Mouse (Mus musculus) heart, embryonic 13.5 days (tissue): ENCODE measurements at regions not wholly inside any gene's neighbourhood (a gene's known extent, or its start where the extent isn't known, plus 50 kb on each side); places are given as distances from the start of the nearest gene placed in this dataset.

ENCODE experiments used
- ATAC-seq: fragments of 200-750 bp; cut with Nextera tagmentation; 2 replicates; pipeline ENCODE4 v1.8.0; 2017; ENCODE audit warnings: moderate TSS enrichment; ENCODE audit not compliant: insufficient number of reproducible peaks, low FRiP score, low TSS enrichment; ENCODE audit errors: extremely low read depth
- H3K27ac ChIP-seq: fragments of 300-500 bp; sonication (generic); replicated peaks from 2 replicates; pipeline ENCODE4 v1.5.1; 2015; ENCODE audit warnings: moderate library complexity, mild to moderate bottlenecking, inconsistent platforms
- H3K27me3 ChIP-seq: fragments of 300-500 bp; sonication (generic); replicated peaks from 2 replicates; pipeline ENCODE4 v1.6.1; 2015; ENCODE audit warnings: mild to moderate bottlenecking, inconsistent platforms
- H3K36me3 ChIP-seq: fragments of 300-500 bp; sonication (generic); 2 replicates; pipeline ENCODE4 v1.6.1; 2015; ENCODE audit warnings: mild to moderate bottlenecking, inconsistent platforms
- H3K4me1 ChIP-seq: fragments of 300-500 bp; sonication (generic); 2 replicates; pipeline ENCODE4 v1.6.1; 2015; ENCODE audit warnings: inconsistent platforms
- H3K4me2 ChIP-seq: fragments of 300-500 bp; sonication (generic); 2 replicates; pipeline ENCODE4 v1.6.1; 2015; ENCODE audit warnings: inconsistent platforms, mild to moderate bottlenecking, moderate library complexity
- H3K4me3 ChIP-seq: fragments of 300-500 bp; sonication (generic); 2 replicates; pipeline ENCODE4 v1.5.1; 2015; ENCODE audit warnings: moderate library complexity, mild to moderate bottlenecking, inconsistent platforms
- H3K9ac ChIP-seq: fragments of 300-500 bp; sonication (generic); 2 replicates; pipeline ENCODE4 v1.6.1; 2015; ENCODE audit warnings: inconsistent platforms, mild to moderate bottlenecking, moderate library complexity
- H3K9me3 ChIP-seq: fragments of 300-500 bp; sonication (generic); 2 replicates; pipeline ENCODE4 v1.6.1; 2016; ENCODE audit warnings: inconsistent platforms
- WGBS: fragments of 180-500 bp; shearing (Covaris S2); methylation state at CpG from one replicate; pipeline ENCODE4 v1.1.7; 2015; ENCODE audit warnings: mixed read lengths; 5-methylcytosine and 5-hydroxymethylcytosine counted together

DNA sequence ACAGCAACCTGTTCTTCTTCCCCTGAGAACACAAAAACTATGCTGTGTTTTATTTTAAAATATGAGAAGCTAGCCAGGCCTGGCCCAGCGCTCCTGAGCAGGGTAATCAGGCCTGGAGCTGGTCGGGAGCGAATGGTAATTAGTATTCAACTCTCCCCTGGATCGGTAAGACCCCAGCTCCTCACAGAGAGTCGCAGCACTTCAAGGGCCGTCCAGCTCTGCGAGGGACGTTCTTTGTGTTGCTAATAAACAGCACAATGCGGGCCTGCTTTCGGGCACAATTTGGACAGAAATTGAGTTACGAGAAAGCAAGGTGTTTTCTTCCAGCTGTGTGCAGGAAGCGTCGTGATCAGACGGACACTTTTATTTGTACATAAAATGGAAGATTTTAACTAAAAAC is 69.5 kb upstream of the Spaca7 start:
- Histone ChIP-seq H3K9ac (no peak overlapping the region), H3K4me1 (peaks cover 13% of the 10 kb centered on the region), H3K27me3 (peaks cover 94% of the 10 kb centered on the region), H3K4me2 (no peak overlapping the region), H3K27ac (no peak overlapping the region), H3K9me3 (no peaks in the 10 kb centered on the region), H3K36me3 (no peaks in the 10 kb centered on the region), H3K4me3 (no peak overlapping the region)
- WGBS, result 8% methylated on average over 14 of the region's 14 CpGs
- ATAC-seq, result no peak

DNA sequence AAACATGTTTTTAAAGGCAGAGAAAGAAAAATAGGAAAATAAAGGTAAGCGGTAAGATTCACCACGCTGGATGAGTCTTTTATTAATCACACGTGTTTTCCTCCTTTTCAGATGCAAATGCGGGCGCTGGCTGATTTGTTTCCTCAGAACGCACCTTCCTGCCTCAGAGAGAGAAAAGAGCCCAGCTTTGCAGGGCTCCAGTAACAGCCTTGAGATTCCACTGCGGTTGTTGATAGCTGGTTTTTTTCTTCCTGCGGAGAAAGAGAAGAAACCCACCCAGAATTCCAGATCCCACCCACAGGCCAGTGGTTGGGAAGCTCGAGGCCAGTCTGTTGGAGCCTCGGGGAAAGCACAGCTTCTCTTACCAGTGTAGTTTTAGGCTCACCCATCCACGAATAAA is 68.6 kb upstream of the Spaca7 start:
- Histone ChIP-seq H3K27ac (no peak overlapping the region), H3K9me3 (no peaks in the 10 kb centered on the region), H3K36me3 (no peaks in the 10 kb centered on the region), H3K27me3 (peaks cover 96% of the 10 kb centered on the region), H3K4me2 (no peak overlapping the region), H3K9ac (no peak overlapping the region), H3K4me1 (peaks cover 13% of the 10 kb centered on the region), H3K4me3 (no peak overlapping the region)
- ATAC-seq, result no peak
- WGBS, result 3% methylated on average over 11 of the region's 11 CpGs

DNA sequence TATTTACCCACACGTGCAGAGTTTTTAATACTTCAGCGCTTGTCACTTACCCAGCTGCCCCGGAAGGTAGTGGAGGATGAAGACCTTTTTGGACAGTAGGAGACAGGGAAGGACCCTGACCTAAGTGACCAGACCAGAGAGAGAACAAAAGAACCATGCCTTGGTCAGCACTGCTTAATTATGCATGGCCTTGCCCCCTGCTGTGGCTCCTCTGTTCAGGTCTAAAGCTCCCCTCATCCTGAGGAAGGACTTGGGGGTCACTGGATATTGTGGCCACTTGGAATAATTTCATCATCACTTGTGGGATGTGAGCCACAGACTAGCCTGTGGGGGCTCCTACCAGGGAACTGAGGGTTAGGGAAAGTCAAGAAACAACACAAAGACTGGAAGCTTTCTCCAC is 68.1 kb upstream of the Spaca7 start:
- WGBS, result 19% methylated on average over 3 of the region's 3 CpGs
- H3K4me3 ChIP-seq, result no peak overlapping the region
- peaks cover 13% of the 10 kb centered on the region for H3K4me1 ChIP-seq
- no peak overlapping the region for H3K4me2 ChIP-seq
- no peak overlapping the region for H3K27ac ChIP-seq
- no peak for ATAC-seq
- H3K27me3 ChIP-seq, result peaks cover 96% of the 10 kb centered on the region
- no peaks in the 10 kb centered on the region for H3K9me3 ChIP-seq
- no peak overlapping the region for H3K9ac ChIP-seq
- no peaks in the 10 kb centered on the region for H3K36me3 ChIP-seq

DNA sequence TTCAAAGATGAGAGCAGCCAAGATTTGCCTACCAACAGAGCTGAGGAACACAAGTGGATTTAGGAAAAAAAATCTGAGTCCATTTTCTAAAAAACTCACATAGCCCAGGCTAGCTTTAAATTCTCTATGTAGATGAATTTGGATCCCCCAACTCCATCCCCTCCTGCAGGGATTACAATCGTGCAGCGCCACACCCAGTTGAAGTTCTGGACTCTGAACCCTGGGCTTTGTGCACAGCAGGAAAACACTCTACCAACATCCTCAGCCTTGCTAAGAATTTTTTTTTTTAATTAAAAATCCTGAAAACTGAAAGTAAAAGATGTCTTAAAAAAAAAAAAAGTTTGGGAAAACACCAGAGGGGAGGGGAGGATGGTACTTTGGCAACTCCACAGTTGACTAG is 62.6 kb upstream of the Spaca7 start:
- 75% methylated on average over 2 of the region's 2 CpGs for WGBS
- ATAC-seq, result no peak

DNA sequence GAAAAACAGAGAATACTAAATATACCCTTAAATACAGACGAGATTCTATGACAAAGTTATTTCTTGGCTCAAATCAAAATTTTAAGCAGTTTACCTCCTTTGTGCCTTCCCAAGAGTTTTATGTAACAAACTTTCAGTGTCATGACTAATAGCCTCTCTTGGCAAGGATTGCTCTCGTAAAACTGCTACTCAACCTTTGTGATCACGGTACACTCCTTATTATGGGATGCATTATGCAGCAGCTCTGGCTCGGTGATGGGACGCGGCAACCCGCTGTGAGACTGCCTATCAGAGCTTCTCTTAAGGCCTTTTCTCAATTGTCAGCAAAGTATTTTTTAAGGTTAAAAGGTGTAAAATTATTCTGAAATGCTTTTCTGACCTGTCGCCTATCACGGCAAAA is 59.8 kb upstream of the Spaca7 start:
- Histone ChIP-seq H3K27ac (no peak overlapping the region), H3K4me1 (no peaks in the 10 kb centered on the region), H3K36me3 (no peaks in the 10 kb centered on the region), H3K4me2 (no peak overlapping the region), H3K9ac (no peak overlapping the region), H3K4me3 (no peak overlapping the region), H3K27me3 (peaks cover 36% of the 10 kb centered on the region), H3K9me3 (no peaks in the 10 kb centered on the region)
- ATAC-seq, result no peak
- 72% methylated on average over 9 of the region's 9 CpGs for WGBS

More for the DNA sequence above, 62.6 kb upstream of the Spaca7 start:
- no peak overlapping the region for H3K9ac ChIP-seq
- H3K27me3 ChIP-seq, result peaks cover 62% of the 10 kb centered on the region
- H3K9me3 ChIP-seq, result no peaks in the 10 kb centered on the region
- no peak overlapping the region for H3K4me3 ChIP-seq
- H3K4me2 ChIP-seq, result no peak overlapping the region
- H3K36me3 ChIP-seq, result no peaks in the 10 kb centered on the region
- no peaks in the 10 kb centered on the region for H3K4me1 ChIP-seq
- no peak overlapping the region for H3K27ac ChIP-seq

DNA sequence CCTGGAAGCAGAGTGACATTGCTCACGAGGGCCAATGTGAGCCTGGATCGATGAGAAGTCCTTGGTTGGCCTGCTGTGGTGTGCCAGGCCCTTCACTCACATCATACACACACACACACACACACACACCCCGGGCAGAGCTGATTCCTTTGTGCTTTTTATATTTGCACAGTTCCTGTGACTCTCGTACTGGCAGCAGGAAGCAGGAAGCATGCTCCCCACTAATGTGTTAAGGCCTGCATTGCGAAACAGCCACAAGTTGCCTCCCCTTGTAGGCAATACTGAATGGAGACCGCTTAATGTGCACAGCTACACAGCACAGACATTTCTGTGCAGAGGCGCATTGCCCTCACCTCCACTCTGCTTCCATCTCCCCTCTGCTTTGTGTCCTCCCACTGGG is 58.7 kb upstream of the Spaca7 start:
- Histone ChIP-seq H3K4me1 (no peaks in the 10 kb centered on the region), H3K4me2 (no peak overlapping the region), H3K27me3 (peaks cover 25% of the 10 kb centered on the region), H3K4me3 (no peak overlapping the region), H3K27ac (no peak overlapping the region), H3K9ac (no peak overlapping the region), H3K36me3 (no peaks in the 10 kb centered on the region), H3K9me3 (0 out of 2 replicates have a peak, but pooled peaks cover 3% of the 10 kb centered on the region)
- 56% methylated on average over 7 of the region's 7 CpGs for WGBS
- ATAC-seq, result no peak

DNA sequence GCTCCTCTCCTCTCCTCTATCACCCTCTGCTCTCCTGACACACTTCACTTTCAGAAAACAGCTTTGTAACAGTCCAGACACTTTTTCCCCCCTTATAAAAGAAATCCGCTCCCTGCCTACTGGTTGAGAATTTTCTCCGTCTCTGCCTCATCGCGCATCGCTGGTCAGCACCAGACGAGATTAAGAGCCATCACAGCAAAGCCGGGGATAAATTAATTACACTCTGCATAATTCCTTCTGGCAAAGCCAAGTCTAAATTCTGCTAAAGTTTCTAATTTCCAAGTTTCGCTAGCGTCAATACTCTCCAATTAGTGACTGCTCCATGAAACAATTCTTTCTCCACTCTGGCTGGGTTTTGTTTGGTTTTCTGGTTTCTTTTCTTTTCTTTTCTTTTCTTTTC is 51.2 kb upstream of the Spaca7 start:
- 56% methylated on average over 9 of the region's 9 CpGs for WGBS
- no peak for ATAC-seq
- H3K27me3 ChIP-seq, result peaks cover 31% of the 10 kb centered on the region

More for the DNA sequence above, 51.2 kb upstream of the Spaca7 start:
- Histone ChIP-seq H3K4me2 (no peak overlapping the region), H3K27ac (no peak overlapping the region), H3K4me3 (no peak overlapping the region), H3K36me3 (no peaks in the 10 kb centered on the region), H3K4me1 (no peaks in the 10 kb centered on the region), H3K9me3 (0 out of 2 replicates have a peak, but pooled peaks cover 9% of the 10 kb centered on the region), H3K9ac (no peak overlapping the region)
